8 mouse cellular contexts compared by ENCODE assay signal in the genomic region with DNA sequence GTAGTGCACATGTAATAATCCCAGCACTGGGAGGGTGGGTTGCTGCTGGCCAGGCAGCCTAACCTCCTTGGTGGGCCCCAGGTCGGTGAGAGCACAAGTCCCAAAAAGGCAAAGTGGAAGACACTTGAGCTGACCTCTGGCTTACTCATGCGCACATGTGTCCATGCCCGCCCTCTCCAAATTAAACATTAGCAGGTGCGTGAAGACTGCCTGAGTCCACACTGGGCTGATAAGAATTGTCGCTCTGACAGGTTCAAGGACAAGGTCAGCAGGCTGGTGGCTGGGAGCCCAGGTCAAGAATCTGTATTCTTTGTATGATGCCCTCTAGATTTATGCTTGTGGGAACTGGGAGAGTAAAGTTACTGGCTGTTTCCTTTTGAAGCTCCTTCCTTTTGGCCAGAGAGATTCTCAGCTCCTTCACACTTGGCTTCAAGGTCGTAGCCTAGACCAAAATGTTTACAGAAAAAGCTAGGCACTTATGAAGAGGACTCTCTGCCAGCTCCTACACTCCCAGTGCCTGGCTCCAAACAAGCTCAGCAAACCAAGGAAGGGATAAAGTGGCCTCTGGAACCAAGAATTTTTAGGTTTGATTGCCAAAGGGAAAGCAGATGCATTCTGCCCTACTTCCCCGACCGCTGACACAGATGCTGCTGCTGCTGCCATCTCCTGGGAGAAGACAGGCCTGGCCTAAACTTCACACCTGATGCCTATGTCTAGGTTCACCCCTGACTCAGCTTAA. TPM values are rescaled to one million over a fixed set of nuclear protein-coding genes. Genes with fewer than 3 reads are reported as not detected.
DNase-seq lines count a peak whose midpoint lies in the region; ATAC-seq and TF ChIP-seq lines count a peak whose summit lies in the region.

No protein-coding gene starts in this region.

- intact Hi-C loops in left cerebral cortex, postnatal 36 days (cut with DNase I): loop anchor here (10.0 kb wide), 1 partner anchor 316 kb away; no protein-coding TSS in a partner anchor

- no peaks in the 10 kb centered on the region for H3K9me3 ChIP-seq in liver, embryonic 14.5 days (ENCODE audit: control insufficient read depth, low read length)
- no peaks in the 10 kb centered on the region for H3K9me3 ChIP-seq in liver, embryonic 11.5 days (ENCODE audit: control insufficient read depth, low read length)
- H3K9me3 ChIP-seq in heart, embryonic 14.5 days (ENCODE audit: control insufficient read depth, low read length): no peaks in the 10 kb centered on the region
- no peaks in the 10 kb centered on the region for H3K9me3 ChIP-seq in lung, embryonic 15.5 days

- TF ChIP-seq EP300 in liver, embryonic 14.5 days (IDR thresholded peaks at IDR 0.05; ENCODE audit: low read depth): no peak

- no peak overlapping the region for H3K9ac ChIP-seq in liver, embryonic 14.5 days (replicated peaks)
- H3K9ac ChIP-seq in liver, embryonic 11.5 days (ENCODE audit: low read depth, low read length): no peak overlapping the region
- no peak overlapping the region for H3K9ac ChIP-seq in heart, embryonic 14.5 days (ENCODE audit: low read length)
- no peak overlapping the region for H3K9ac ChIP-seq in lung, embryonic 15.5 days

- no peaks in the 10 kb centered on the region for H3K4me1 ChIP-seq in liver, embryonic 14.5 days (replicated peaks; ENCODE audit: control insufficient read depth in 2 of 2, insufficient read depth in 2 of 2, low read length in 1 of 2)
- no peaks in the 10 kb centered on the region for H3K4me1 ChIP-seq in liver, embryonic 11.5 days (replicated peaks; ENCODE audit: control insufficient read depth, insufficient read depth, low read length)
- H3K4me1 ChIP-seq in heart, embryonic 14.5 days (ENCODE audit: control insufficient read depth in 2 of 2, insufficient read depth in 2 of 2, low read length in 2 of 2): peaks cover 6 to 16% of the 10 kb centered on the region in 2 experiments
- H3K4me1 ChIP-seq in lung, embryonic 15.5 days: peaks cover 20% of the 10 kb centered on the region

- H3K27ac ChIP-seq in liver, embryonic 14.5 days: no peak overlapping the region
- no peak overlapping the region for H3K27ac ChIP-seq in liver, embryonic 11.5 days (ENCODE audit: low read depth, low read length)
- H3K27ac ChIP-seq in heart, embryonic 14.5 days (replicated peaks in 1 of 2; ENCODE audit: control insufficient read depth in 1 of 2, insufficient read depth in 1 of 2, low read depth in 2 of 2, low read length in 2 of 2): peak overlapping the region; percentile 55 to 72
- H3K27ac ChIP-seq in lung, embryonic 15.5 days: peak overlapping the region; percentile 56

- WGBS in liver, embryonic 14.5 days (ENCODE audit: insufficient replicate concordance): 62% methylated on average over 8 of the region's 8 CpGs
- WGBS in liver, embryonic 11.5 days: 62% methylated on average over 8 of the region's 8 CpGs
- 38% methylated on average over 8 of the region's 8 CpGs for WGBS in heart, embryonic 14.5 days
- 32% methylated on average over 8 of the region's 8 CpGs for WGBS in lung, embryonic 15.5 days

- no peak for ATAC-seq in liver, embryonic 14.5 days (ENCODE audit: insufficient read depth)
- no peak for ATAC-seq in liver, embryonic 11.5 days (replicated peaks; ENCODE audit: low FRiP score)
- ATAC-seq in heart, embryonic 14.5 days (ENCODE audit: insufficient number of reproducible peaks, insufficient read depth, low FRiP score, low read depth): 0 out of 2 replicates have a peak, but pooled peaks have one; percentile 31
- no peak for ATAC-seq in lung, embryonic 15.5 days (ENCODE audit: borderline replicate concordance, extremely low read depth, low FRiP score, low TSS enrichment)

- no peak overlapping the region for H3K4me2 ChIP-seq in liver, embryonic 14.5 days (ENCODE audit: low read depth)
- no peak overlapping the region for H3K4me2 ChIP-seq in liver, embryonic 11.5 days
- H3K4me2 ChIP-seq in heart, embryonic 14.5 days (ENCODE audit: low read length): no peak overlapping the region
- no peak overlapping the region for H3K4me2 ChIP-seq in lung, embryonic 15.5 days

- DNase-seq in liver, embryonic 14.5 days (ENCODE audit: low read depth in 3 of 3, low spot score in 3 of 3): no peak
- no peak for DNase-seq in liver, embryonic 11.5 days (ENCODE audit: low spot score)
- DNase-seq in ZHBTc4 (ENCODE audit: low read depth, low spot score): peak; percentile 66
- DNase-seq in left cerebral cortex, postnatal 36 days (ENCODE audit: low spot score in 2 of 2): no peak
- DNase-seq in urinary bladder, adult 2 months (ENCODE audit: low spot score): no peak
- no peak for DNase-seq in cerebellum, postnatal 25 days

- no peaks in the 10 kb centered on the region for H3K27me3 ChIP-seq in liver, embryonic 14.5 days (ENCODE audit: control insufficient read depth, insufficient read depth, low read length)
- no peaks in the 10 kb centered on the region for H3K27me3 ChIP-seq in liver, embryonic 11.5 days (replicated peaks; ENCODE audit: control insufficient read depth, insufficient read depth, low read length)
- no peaks in the 10 kb centered on the region for H3K27me3 ChIP-seq in heart, embryonic 14.5 days (ENCODE audit: control insufficient read depth, insufficient read depth, low read length)
- no peaks in the 10 kb centered on the region for H3K27me3 ChIP-seq in lung, embryonic 15.5 days

- peak; percentile 39; the same call in 1 of the 2 replicates for TF ChIP-seq CTCF in liver, embryonic 14.5 days (IDR thresholded peaks at IDR 0.05; ENCODE audit: low read depth)

- no peaks in the 10 kb centered on the region for H3K36me3 ChIP-seq in liver, embryonic 14.5 days (replicated peaks; ENCODE audit: control insufficient read depth, insufficient read depth, low read depth)
- no peaks in the 10 kb centered on the region for H3K36me3 ChIP-seq in liver, embryonic 11.5 days (ENCODE audit: control insufficient read depth, insufficient read depth, low read length)
- H3K36me3 ChIP-seq in heart, embryonic 14.5 days (ENCODE audit: control insufficient read depth, insufficient read depth, low read length): no peaks in the 10 kb centered on the region
- no peaks in the 10 kb centered on the region for H3K36me3 ChIP-seq in lung, embryonic 15.5 days

- no peak overlapping the region for H3K4me3 ChIP-seq in liver, embryonic 14.5 days (ENCODE audit: insufficient read depth in 1 of 2, low read depth in 2 of 2, low read length in 2 of 2)
- no peak overlapping the region for H3K4me3 ChIP-seq in liver, embryonic 11.5 days (ENCODE audit: low read depth, low read length)
- no peak overlapping the region for H3K4me3 ChIP-seq in heart, embryonic 14.5 days (ENCODE audit: control insufficient read depth in 1 of 2, insufficient read depth in 1 of 2, low read depth in 1 of 2, low read length in 2 of 2)
- no peak overlapping the region for H3K4me3 ChIP-seq in lung, embryonic 15.5 days

RNA-seq across cellular contexts. Expression of a gene that starts 8.1 kb away (rescaled TPM):
- polyA plus RNA-seq in liver, embryonic 14.5 days (2012; rRNA removed): 21.3 and 39.4 TPM in 2 replicates
- polyA plus RNA-seq in liver, embryonic 14.5 days (2014; fragmentation: Nextera tagmentation; extraction: Ambion mirVana): 133 and 138 TPM in 2 replicates
- polyA plus RNA-seq in liver, embryonic 11.5 days (2014; fragmentation: Nextera tagmentation; extraction: Ambion mirVana): 196 and 222 TPM in 2 replicates
- 198 and 201 TPM in 2 replicates for polyA plus RNA-seq in heart, embryonic 14.5 days (2014; fragmentation: Nextera tagmentation; extraction: Ambion mirVana)
- polyA plus RNA-seq in lung, embryonic 15.5 days (2015; fragmentation: Nextera tagmentation; extraction: Ambion mirVana): 210 and 213 TPM in 2 replicates
- 100 to 1,000 TPM; 138 to 151 TPM for total RNA-seq in left cerebral cortex, postnatal 36 days (2021)
- polyA plus RNA-seq in urinary bladder, adult 2 months (2012; rRNA removed): 84.9 and 100.0 TPM in 2 replicates

Comparison
In these comparisons a context has a peak if more than half of its experiments do, and no peak if none do; other contexts are left out.
1. H3K27ac ChIP-seq: peak in heart, embryonic 14.5 days (2 of 2) and lung, embryonic 15.5 days (single experiment); none in liver, embryonic 14.5 days (single experiment) and liver, embryonic 11.5 days (single experiment).